In genomic region chr5:31094100-31094798, GRCm38 (mm10) we compare ENCODE assay signal across 9 mouse cellular contexts. TPM values are rescaled to one million over a fixed set of nuclear protein-coding genes. Genes with fewer than 3 reads are reported as not detected.
A peak's percentile ranks its signal among the peaks of the same experiment; 100 is the strongest.
DNase-seq lines count a peak whose midpoint lies in the region; ATAC-seq and TF ChIP-seq lines count a peak whose summit lies in the region.
"Had no signal": no experiment of that assay in that cellular context is flagged by ENCODE, and none has a peak within 500 bp of the region (broad histone marks: within the 10 kb centered on the region; RNA-seq: fewer than 3 reads in every experiment).

No protein-coding gene starts in this region.

- no peak for TF ChIP-seq CTCF in layer of hippocampus, adult 2 months (conservative IDR thresholded peaks at IDR 0.05)

- no peak overlapping the region for H3K9ac ChIP-seq in intestine, embryonic 14.5 days (ENCODE audit: low read length)
- H3K9ac ChIP-seq in neural tube, embryonic 12.5 days: no peak overlapping the region

- intact Hi-C loops in gastrocnemius, postnatal 36 days (cut with DNase I): no loop called here

- H3K9me3 ChIP-seq in intestine, embryonic 14.5 days (ENCODE audit: control insufficient read depth, low read length): no peaks in the 10 kb centered on the region
- no peaks in the 10 kb centered on the region for H3K9me3 ChIP-seq in neural tube, embryonic 12.5 days

- H3K4me1 ChIP-seq in intestine, embryonic 14.5 days (replicated peaks; ENCODE audit: control insufficient read depth, insufficient read depth, low read length): peaks cover 16% of the 10 kb centered on the region; the same call in 1 of the 2 replicates
- peaks cover 34% of the 10 kb centered on the region for H3K4me1 ChIP-seq in neural tube, embryonic 12.5 days

- peak overlapping the region; percentile 44; the same call in 1 of the 2 replicates for H3K4me2 ChIP-seq in intestine, embryonic 14.5 days (ENCODE audit: low read length)
- peak overlapping the region; percentile 62 for H3K4me2 ChIP-seq in neural tube, embryonic 12.5 days (replicated peaks)

- H3K4me3 ChIP-seq in layer of hippocampus, adult 2 months: peak overlapping the region; percentile 44
- peak overlapping the region; percentile 27; the same call in 1 of the 2 replicates for H3K4me3 ChIP-seq in intestine, embryonic 14.5 days (ENCODE audit: low read depth, low read length)
- H3K4me3 ChIP-seq in neural tube, embryonic 12.5 days: 0 out of 2 replicates have a peak overlapping the region, but pooled peaks have one; percentile 18

- no peaks in the 10 kb centered on the region for H3K36me3 ChIP-seq in intestine, embryonic 14.5 days (ENCODE audit: control insufficient read depth, insufficient read depth, low read length)
- no peaks in the 10 kb centered on the region for H3K36me3 ChIP-seq in neural tube, embryonic 12.5 days

- WGBS in intestine, embryonic 14.5 days: 3% methylated on average over 29 of the region's 29 CpGs
- WGBS in neural tube, embryonic 12.5 days: 2% methylated on average over 29 of the region's 29 CpGs

- no peak for ATAC-seq in intestine, embryonic 14.5 days (replicated peaks; ENCODE audit: low FRiP score, low TSS enrichment, low read depth)
- no peak for ATAC-seq in neural tube, embryonic 12.5 days (ENCODE audit: low FRiP score, low read depth)

- peaks cover 97% of the 10 kb centered on the region for H3K27me3 ChIP-seq in intestine, embryonic 14.5 days (replicated peaks; ENCODE audit: control insufficient read depth, insufficient read depth, low read length)
- peaks cover 90% of the 10 kb centered on the region for H3K27me3 ChIP-seq in neural tube, embryonic 12.5 days (replicated peaks)

- no peak for DNase-seq in layer of hippocampus, adult 2 months (ENCODE audit: low spot score in 2 of 2)
- no peak for DNase-seq in layer of hippocampus, adult 9-11 months
- DNase-seq in embryo, embryonic 11 days: peak; percentile 48
- peak; percentile 62 for DNase-seq in intestine, embryonic 14.5 days (ENCODE audit: low spot score)
- DNase-seq in spleen, postnatal 14 days (ENCODE audit: low spot score in 2 of 2): no peak
- DNase-seq in kidney, postnatal 36 days: no peak
- DNase-seq in gastrocnemius, postnatal 36 days: no peak

- H3K27ac ChIP-seq in layer of hippocampus, adult 2 months: peak overlapping the region; percentile 59; the same call in 1 of the 2 replicates
- no peak overlapping the region for H3K27ac ChIP-seq in intestine, embryonic 14.5 days (ENCODE audit: low read depth)
- H3K27ac ChIP-seq in neural tube, embryonic 12.5 days: no peak overlapping the region
- H3K27ac ChIP-seq: macrophage had no signal

RNA-seq across cellular contexts. Expression of gene Dnajc5g, which starts 11.8 kb away (rescaled TPM):
- total RNA-seq in layer of hippocampus, adult 2 months (2021): not detected
- not detected in 2 replicates for polyA plus RNA-seq in intestine, embryonic 14.5 days (2014; fragmentation: Nextera tagmentation; extraction: Ambion mirVana)
- polyA plus RNA-seq in neural tube, embryonic 12.5 days (2016; fragmentation: Nextera tagmentation; extraction: Ambion mirVana): not detected in 2 replicates
- total RNA-seq in gastrocnemius, postnatal 36 days (2021): not detected
- polyA plus RNA-seq: macrophage had no signal

RNA-seq across cellular contexts. Expression of gene Slc30a3, which starts 13.8 kb away (rescaled TPM):
- total RNA-seq in layer of hippocampus, adult 2 months (2021): 10 to 100 TPM; 89.6 to 92.2 TPM
- 0.20 and 0.23 TPM in 2 replicates for polyA plus RNA-seq in intestine, embryonic 14.5 days (2014; fragmentation: Nextera tagmentation; extraction: Ambion mirVana)
- polyA plus RNA-seq in neural tube, embryonic 12.5 days (2016; fragmentation: Nextera tagmentation; extraction: Ambion mirVana): 16.2 and 18.8 TPM in 2 replicates
- total RNA-seq in gastrocnemius, postnatal 36 days (2021): not detected
- polyA plus RNA-seq: macrophage had no signal

RNA-seq across cellular contexts. Expression of gene Trim54, which starts 22.3 kb away (rescaled TPM):
- total RNA-seq in layer of hippocampus, adult 2 months (2021): not detected
- not detected in 2 replicates for polyA plus RNA-seq in intestine, embryonic 14.5 days (2014; fragmentation: Nextera tagmentation; extraction: Ambion mirVana)
- polyA plus RNA-seq in neural tube, embryonic 12.5 days (2016; fragmentation: Nextera tagmentation; extraction: Ambion mirVana): 0.79 and 0.88 TPM in 2 replicates
- total RNA-seq in gastrocnemius, postnatal 36 days (2021): 100 to 1,000 TPM; 349 to 367 TPM
- polyA plus RNA-seq: macrophage had no signal

RNA-seq across cellular contexts. Expression of gene Cad, which starts 39.7 kb away (rescaled TPM):
- 10 to 100 TPM; 17.1 to 21.6 TPM for total RNA-seq in layer of hippocampus, adult 2 months (2021)
- 31.2 and 32.4 TPM in 2 replicates for polyA plus RNA-seq in intestine, embryonic 14.5 days (2014; fragmentation: Nextera tagmentation; extraction: Ambion mirVana)
- 24.2 and 30.1 TPM in 2 replicates for polyA plus RNA-seq in neural tube, embryonic 12.5 days (2016; fragmentation: Nextera tagmentation; extraction: Ambion mirVana)
- total RNA-seq in gastrocnemius, postnatal 36 days (2021): 10 to 100 TPM; 21.3 to 21.7 TPM

RNA-seq across cellular contexts. Expression of gene Ucn, which starts 44.4 kb away (rescaled TPM):
- total RNA-seq in layer of hippocampus, adult 2 months (2021): not detected
- not detected in 2 replicates for polyA plus RNA-seq in intestine, embryonic 14.5 days (2014; fragmentation: Nextera tagmentation; extraction: Ambion mirVana)
- not detected in 2 replicates for polyA plus RNA-seq in neural tube, embryonic 12.5 days (2016; fragmentation: Nextera tagmentation; extraction: Ambion mirVana)
- not detected for total RNA-seq in gastrocnemius, postnatal 36 days (2021)
- polyA plus RNA-seq: macrophage had no signal

Comparison
In these comparisons a context has a peak if more than half of its experiments do, and no peak if none do; other contexts are left out.
1. DNase-seq: peak in embryo, embryonic 11 days (single experiment) and intestine, embryonic 14.5 days (single experiment); none in layer of hippocampus, adult 2 months (0 of 2), layer of hippocampus, adult 9-11 months (single experiment), spleen, postnatal 14 days (0 of 2), kidney, postnatal 36 days (0 of 2) and gastrocnemius, postnatal 36 days (0 of 2).
2. RNA of gene Slc30a3, which starts 13.8 kb away (total RNA-seq): 89.6 to 92.2 TPM in layer of hippocampus, adult 2 months; not detected in gastrocnemius, postnatal 36 days; every median in the first group is over 10 times any median in the second.
3. RNA of gene Trim54, which starts 22.3 kb away (total RNA-seq): 349 to 367 TPM in gastrocnemius, postnatal 36 days; not detected in layer of hippocampus, adult 2 months; every median in the first group is over 100 times any median in the second.
4. Peak in every context shown above with its lines, with median percentiles within 50 percentile points of each other: H3K4me3 ChIP-seq.